Mouse (Mus musculus) CH12.LX (cell line): Measurements from ENCODE around the gene Btbd9.

ENCODE experiments used
- E2F4 ChIP-seq: IDR thresholded peaks from 2 replicates; pipeline ENCODE4 v1.6.1; 2011; ENCODE audit warnings: low read depth, low read length, improper control_type of control experiment; ENCODE audit not compliant: insufficient replicate concordance
- MAFK ChIP-seq: IDR thresholded peaks from 2 replicates; pipeline ENCODE4 v1.6.1; 2011; ENCODE audit warnings: low read length, improper control_type of control experiment; ENCODE audit not compliant: insufficient replicate concordance
- POLR2A ChIP-seq: IDR thresholded peaks from 2 replicates; pipeline ENCODE4 v1.6.1; 2011; ENCODE audit warnings: low read depth, mild to moderate bottlenecking, improper control_type of control experiment, low read length

- TF ChIP-seq E2F4 (no peak), MAFK (no peak), POLR2A (no peak)
These were observed 59.5 kb downstream of the Btbd9 start for GRCm38 (mm10) chr17:30516580-30517340.
